Mouse (Mus musculus) right cerebral cortex, postnatal 25 days (tissue): ENCODE data around the gene Tmem72.

ENCODE experiments used
- DNase-seq: peaks from one replicate; pipeline ENCODE4 v3.0.0; 2022

Tmem72 gene

GRCm38 (mm10) chr6:116677321-116677720, 39.4 kb downstream of the Tmem72 start:
- no peak for DNase-seq

- DNase-seq = no peak
Observed at GRCm38 (mm10) chr6:116676355-116676913, 40.3 kb downstream of the Tmem72 start.

- no peak for DNase-seq
Observed at GRCm38 (mm10) chr6:116674283-116674886, 42.3 kb downstream of the Tmem72 start.

- DNase-seq = peak; percentile 65
Observed at GRCm38 (mm10) chr6:116673471-116674282, 43.0 kb downstream of the Tmem72 start, which contains the start of gene Rassf4. Rassf4 (minus strand) TSS chr6:116673952.

GRCm38 (mm10) chr6:116672349-116672748, 44.4 kb downstream of the Tmem72 start:
- DNase-seq = no peak

GRCm38 (mm10) chr6:116671768-116672167, 44.9 kb downstream of the Tmem72 start:
- no peak for DNase-seq

GRCm38 (mm10) chr6:116671031-116671430, 45.7 kb downstream of the Tmem72 start:
- no peak for DNase-seq

GRCm38 (mm10) chr6:116670144-116670543, 46.6 kb downstream of the Tmem72 start:
- no peak for DNase-seq

GRCm38 (mm10) chr6:116668682-116669470, 47.8 kb downstream of the Tmem72 start:
- no peak for DNase-seq

GRCm38 (mm10) chr6:116667382-116667781, 49.3 kb downstream of the Tmem72 start:
- no peak for DNase-seq

GRCm38 (mm10) chr6:116666892-116667291, 49.8 kb downstream of the Tmem72 start:
- no peak for DNase-seq

GRCm38 (mm10) chr6:116666085-116666750, 50.5 kb downstream of the Tmem72 start:
- DNase-seq = no peak

- DNase-seq = no peak
Observed at GRCm38 (mm10) chr6:116664830-116665229, 51.9 kb downstream of the Tmem72 start.

- no peak for DNase-seq
Observed at GRCm38 (mm10) chr6:116664031-116664430, 52.7 kb downstream of the Tmem72 start.

- DNase-seq = no peak
Observed at GRCm38 (mm10) chr6:116663364-116663763, 53.3 kb downstream of the Tmem72 start.

- peak; percentile 52 for DNase-seq
Observed at GRCm38 (mm10) chr6:116653684-116654454, 62.8 kb downstream of the Tmem72 start.

- no peak for DNase-seq
Observed at GRCm38 (mm10) chr6:116653191-116653590, 63.5 kb downstream of the Tmem72 start.

GRCm38 (mm10) chr6:116651437-116652118, 65.1 kb downstream of the Tmem72 start:
- no peak for DNase-seq

- DNase-seq = no peak
Observed at GRCm38 (mm10) chr6:116650406-116650805, 66.3 kb downstream of the Tmem72 start, which contains the start of gene Depp1. Depp1 (plus strand) TSS chr6:116650609.

- DNase-seq = no peak
Observed at GRCm38 (mm10) chr6:116649811-116650210, 66.9 kb downstream of the Tmem72 start.

- no peak for DNase-seq
Observed at GRCm38 (mm10) chr6:116647763-116648162, 69.0 kb downstream of the Tmem72 start.
